Mouse (Mus musculus) thymus, postnatal 4 days (tissue): ENCODE data around the gene Stk24.

ENCODE experiments used
- DNase-seq: peaks from one replicate; pipeline ENCODE4 v3.0.0; 2021

The Stk24 gene

DNA sequence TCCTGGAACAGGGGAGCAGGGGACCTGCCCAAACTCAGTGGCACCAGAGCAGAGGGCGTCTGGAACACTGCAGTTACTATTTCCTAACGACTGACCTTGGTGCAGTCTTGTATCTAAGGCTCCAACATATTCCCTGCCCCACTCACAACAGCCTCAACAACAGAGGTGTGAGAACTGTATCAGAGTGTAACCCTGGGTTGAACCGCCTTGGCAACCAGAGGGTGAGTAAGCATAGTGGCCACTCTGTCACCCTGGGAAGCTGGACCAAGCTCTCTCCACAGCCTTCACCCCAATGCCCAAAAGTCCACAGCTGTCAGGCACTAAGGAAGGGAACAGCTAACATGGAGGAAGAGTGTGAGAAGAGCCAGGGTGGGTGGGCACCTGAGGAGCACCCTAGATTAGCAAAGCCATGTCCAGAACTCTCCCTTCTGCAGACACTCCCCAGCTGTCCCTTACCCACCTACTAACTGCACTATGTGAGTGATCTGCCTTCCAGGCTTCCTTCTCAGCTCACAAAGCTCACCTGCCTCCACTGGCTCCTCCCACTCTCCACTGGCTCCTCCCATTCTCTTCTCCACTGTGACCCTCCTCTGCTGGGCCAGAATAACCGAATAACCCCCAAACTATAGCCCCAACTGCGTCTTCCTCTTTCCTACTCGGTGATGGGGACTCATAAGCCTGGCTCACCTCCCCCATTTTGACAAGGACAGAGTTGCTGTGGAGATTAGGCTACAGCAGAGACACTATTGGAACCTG, 69.3 kb downstream of the Stk24 start:
- peak; percentile 26 for DNase-seq

DNA sequence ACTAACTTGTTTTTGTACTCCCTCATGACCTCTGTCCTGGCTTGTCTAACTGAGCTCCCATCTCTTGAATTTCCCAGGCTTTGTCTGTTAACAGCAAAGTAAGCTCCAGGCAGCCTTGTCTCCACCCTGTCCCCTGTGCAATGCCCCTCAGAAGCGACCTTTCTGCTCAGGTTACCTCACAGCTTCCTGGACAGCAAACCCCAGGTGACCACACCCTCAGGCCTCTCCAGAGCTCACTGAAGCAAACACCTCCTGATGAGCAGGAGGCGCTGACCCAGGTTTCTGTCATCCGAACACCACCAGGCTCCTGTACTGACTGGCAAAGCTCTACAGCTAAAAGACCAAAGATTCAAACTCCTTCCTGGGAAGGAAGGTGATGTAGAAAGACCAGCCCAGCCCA, 69.9 kb downstream of the Stk24 start:
- no peak for DNase-seq

DNA sequence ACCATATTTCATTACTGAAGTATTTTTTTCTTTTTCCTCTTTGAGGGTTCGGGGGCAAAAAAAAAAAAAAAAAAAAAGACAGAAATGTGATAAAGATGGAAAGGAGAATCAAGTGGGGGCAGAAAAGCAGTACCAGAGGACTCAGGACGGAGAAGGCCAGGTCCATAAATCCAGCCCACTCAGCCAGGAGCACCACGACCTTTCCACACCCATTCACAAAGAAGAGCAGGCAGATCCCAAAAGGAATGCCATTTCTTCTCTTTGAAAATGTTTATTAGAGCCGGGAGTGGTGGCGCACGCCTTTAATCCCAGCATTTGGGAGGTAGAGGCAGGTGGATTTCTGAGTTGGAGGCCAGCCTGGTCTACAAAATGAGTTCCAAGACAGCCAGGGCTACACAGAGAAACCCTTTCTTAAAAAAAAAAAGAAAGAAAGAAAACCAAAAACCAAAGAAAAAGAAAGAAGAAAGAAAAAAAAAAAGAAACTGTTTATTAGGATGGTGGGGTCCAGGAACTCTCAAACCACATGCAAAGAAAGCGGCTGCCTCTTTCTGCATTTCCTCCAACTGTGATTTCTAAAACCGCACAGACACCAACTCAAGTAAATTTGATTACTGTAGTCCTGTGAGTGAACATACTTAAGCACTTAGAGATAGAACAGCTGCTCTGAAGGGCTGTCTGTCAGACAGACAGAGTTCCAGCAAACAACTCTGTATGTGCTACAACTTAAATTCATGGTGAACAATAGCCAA, 74.3 kb downstream of the Stk24 start:
- no peak for DNase-seq

DNA sequence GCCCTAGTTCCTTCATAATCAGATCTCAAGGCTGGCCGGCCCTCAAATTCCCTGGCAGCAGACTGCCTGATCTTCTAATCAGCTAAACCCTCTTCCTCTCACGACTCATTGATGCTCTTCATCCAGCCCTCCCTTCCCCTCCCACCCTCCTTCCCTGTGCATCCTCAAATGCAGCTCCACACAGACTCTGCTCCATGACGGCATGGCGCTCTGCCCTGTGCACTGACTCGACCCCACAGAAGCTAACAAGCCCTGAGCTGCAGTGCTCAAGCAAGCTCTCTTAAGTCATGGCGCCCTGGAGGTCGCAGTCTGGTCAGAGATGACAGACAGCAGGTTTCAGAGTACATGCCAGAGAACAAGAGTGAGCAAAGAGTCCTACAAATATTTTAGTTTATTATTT, 75.3 kb downstream of the Stk24 start:
- DNase-seq, result no peak

DNA sequence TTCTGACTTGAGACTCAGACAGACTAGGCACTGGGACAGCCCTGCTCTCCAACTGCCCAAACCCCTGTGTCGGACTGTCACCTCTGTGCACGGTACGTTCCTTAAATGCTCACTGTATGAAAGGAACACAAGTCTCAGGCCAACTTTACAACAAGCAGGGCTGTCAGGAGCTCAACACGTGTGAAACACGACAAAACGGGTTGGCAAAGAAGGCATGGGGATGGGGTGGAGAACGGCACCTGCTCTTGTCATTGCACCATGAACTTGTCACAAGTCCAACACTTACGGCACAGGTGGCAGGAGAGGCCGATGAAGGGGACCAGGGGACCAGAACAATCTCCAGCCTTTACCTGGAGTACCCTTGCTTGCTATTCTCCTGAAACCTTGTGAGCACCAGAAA, 80.7 kb downstream of the Stk24 start:
- no peak for DNase-seq

DNA sequence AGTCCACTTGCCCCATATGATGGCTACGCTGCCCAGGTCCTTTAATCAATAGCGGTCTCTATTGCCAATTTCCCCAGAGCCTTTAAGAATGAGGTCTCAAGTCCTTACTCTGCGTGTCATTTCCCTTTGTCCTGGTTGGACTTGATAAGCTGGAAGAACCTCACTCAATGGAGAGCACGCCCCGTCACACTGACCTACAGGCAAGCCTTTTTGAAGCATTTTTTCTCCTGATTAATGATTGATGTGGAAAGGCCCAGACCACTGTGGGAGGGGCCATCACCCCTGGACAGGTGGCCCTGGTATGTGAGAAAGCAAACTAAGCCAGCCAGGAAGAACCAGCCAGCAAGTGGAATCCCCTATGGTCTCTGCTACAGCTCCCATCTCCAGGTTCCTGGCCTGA, 81.3 kb downstream of the Stk24 start:
- no peak for DNase-seq

DNA sequence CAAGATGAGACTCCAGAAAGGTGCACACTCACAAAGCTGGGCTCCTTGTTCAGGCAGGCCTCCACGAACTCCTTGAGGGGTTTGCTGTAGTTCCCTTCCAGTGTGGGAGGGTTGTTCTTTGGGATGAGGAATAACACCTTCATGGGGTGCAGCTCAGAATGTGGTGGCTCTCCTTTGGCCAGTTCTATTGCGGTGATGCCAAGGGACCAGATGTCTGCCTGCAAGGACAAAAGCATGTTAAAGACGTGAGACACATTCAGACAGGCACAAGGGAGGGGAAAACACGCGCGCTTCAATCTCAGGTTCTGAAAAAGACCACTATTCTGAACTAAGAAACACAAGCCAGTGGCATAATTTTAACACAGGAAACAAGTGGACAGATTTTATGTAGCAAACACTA, 82.7 kb downstream of the Stk24 start:
- no peak for DNase-seq

DNA sequence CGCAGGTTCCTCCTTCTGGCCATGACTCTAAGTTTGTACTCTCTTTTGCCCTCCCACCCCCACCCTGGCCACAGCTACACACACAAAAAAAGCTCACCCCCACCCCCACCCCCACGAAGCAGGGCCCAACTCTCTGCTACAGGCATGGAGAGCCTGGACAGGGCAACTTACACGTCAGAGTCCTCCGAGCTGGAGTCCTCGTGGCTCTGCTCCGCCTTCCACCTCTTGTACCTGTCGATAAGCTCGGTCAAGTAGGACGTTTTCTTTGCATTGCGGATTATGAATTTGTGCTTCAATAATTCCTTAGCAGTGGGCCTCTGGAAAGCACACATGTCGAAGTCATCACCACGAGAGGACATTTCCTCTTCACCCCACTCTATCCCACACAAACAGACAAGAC, 85.3 kb downstream of the Stk24 start:
- no peak for DNase-seq

DNA sequence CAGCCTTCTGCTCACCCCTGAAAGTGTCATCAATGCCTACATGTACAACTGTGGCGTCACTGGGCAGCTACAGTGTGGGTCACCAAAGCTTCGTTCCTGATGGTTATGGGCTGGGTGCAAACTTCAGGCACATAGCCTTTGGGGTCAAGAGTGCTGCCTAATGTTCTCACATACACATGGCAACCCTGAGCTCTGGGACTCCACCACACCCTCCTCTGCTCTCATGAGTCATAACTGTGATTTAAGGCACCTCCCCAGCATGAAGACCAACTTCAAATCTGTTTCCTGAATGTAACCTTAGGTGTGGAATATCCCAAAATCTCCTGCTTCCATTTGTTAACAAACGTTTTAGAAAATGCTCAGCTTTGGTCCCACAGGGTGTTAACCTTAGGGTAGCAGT, 87.4 kb downstream of the Stk24 start:
- DNase-seq, result no peak

DNA sequence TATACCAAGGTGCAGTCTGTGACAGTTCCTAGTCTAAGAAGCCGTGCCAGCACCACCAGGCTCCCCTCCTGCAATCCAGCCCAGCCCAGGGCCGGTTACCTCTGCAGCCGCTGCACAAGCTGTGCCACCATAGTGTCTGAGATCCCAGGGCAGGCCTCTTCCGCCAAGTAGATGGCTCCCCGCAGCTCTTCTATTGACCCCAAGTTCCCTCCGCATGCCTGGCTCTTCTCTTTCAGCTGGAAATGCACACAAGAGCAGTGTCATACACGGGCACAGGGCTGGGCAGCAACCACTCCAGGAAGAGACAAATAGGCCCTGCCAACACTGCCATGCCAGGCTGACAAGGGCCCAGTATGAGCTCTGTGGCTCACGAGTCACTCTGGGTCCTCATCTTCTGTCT, 87.9 kb downstream of the Stk24 start:
- no peak for DNase-seq

DNA sequence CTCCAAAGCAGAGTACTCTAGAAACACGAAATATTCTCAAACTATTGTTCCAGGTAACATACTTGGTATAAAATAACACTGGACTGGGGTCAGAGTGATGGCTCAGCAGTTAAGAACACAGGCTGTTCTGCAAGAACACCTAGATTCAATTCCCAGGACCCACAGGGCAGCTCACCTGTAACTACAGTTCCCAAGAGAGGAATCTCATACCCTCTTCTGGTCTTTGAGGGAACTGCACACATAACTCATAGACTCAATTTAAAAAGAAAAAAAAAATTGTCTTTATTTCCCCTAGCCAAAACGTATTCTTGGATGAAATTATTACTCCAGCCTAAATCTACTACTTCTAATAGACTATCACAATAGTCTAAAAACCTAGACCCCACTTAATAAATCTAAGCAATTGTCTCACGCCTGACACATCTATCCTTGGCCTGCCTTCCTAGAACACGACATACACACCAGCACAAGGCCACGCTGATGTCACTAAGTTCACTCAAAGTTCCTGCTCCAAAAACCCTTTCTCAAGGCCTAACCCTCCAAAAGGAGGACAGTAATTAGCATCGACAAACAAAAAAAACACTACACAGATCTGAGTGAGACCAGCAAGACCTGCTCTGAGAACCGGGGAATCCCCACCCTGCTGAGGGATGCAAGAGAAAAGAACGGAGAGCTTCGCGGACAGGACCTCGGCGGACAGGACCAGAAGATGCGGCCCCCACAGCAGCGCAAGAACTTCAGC, 94.3 kb downstream of the Stk24 start:
- DNase-seq, result no peak

DNA sequence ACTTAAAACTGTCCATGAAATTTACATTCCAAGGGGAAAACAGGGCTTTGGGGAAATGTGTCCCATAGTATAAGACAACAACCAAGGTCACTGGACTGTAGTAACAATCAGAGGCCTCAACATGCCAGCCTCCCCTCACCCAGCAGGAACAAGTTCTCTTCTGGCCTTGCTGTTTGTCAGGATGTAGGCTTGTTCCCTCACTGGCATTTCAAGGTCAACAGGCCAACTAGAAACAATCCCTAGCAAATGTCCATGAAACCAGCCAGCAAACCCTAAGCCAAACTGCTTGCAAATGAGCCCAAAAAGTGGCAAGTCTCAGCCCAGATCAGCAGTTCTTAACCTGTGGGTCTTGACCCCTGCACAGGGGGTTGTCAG, 98.5 kb downstream of the Stk24 start:
- DNase-seq, result no peak

DNA sequence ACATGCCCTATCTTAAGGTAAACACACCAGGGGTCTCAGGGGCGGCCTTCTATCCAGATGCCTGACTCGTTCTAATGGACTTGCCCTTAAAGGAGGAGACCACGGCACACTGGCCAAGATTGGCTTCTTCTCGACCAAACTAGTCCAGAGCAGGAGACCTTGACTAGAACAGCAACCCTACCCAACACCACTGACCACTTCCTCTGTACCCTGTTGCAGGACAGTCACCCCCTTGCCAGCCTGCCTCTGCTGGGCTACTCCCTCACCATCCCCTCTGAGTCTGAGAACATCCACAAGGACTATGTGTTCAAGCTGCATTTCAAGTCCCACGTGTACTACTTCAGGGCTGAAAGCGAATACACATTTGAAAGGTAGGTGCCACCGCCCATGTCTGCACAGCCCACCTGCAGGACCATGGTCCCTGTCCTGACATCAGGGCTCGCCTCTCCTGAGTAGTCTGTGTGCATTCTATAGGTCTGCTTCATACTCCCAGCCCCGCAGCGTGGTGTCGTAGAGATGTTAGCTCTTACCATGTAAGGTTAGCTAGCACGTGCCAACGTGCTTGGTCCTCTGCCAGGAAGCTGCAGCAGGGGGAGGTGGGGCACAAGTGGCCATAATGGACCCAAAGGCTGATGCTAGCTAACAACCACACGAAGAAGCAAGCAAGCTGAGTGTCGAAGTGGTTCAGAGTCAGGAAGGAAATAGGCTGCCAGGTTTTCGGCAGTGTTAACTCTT, 99.0 kb downstream of the Stk24 start:
- DNase-seq, result no peak

DNA sequence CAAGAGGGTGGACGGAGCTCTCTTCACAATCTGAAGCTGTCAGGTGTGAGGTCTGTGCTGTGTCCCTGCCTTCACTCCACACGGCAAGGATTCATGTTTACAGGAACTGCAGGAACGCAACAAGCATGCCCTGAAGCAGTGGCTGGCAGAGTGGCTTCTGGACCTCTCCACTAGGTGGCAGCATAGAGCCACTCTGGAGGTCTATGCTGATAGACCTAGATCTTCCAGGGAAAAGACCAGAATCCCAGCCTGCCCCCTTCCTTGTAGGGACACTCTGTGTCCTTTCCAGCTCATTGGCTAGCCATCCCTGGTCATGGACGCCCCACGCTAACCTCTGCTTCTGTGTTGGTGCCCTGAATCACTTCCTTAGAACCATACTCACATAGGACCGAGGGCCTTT, 100.7 kb downstream of the Stk24 start:
- DNase-seq, result peak; percentile 87

DNA sequence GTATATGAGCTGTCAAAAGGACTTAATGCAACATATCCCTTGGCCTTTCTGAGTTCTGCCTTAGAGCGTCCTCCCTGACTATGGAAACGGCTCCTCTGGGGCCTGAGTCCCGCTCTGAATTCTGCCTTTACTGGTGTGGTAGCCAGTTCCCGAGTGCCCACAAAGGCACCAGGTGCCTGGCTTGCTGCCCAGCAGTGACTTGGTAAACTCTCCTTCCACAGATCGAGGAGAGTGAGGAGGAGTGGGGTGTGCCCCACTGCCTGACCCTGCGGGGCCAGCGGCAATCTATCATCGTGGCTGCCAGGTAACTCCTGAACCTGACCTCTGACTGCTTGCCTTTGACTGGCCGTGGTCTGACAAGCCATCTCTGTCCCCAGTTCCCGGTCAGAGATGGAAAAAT, 103.8 kb downstream of the Stk24 start:
- no peak for DNase-seq

DNA sequence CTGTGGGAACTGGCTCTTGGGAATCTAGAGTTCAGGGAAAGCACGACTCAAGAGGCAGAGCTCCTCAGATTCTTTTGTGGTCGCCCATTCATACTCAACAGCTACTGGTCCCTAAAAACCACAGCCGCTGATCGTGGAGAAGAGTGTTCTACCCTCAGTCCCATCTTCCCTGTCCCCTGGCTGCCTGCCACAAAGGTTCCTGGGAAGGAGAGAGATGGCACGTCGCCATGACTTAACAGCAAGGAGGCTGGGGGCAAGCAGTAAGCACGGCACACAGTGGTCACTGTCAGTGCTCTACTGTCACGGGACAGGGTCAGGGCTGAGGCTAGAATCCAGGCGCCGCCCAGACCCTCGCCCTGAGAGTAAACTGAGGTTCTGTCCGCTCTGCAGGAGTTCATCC, 104.8 kb downstream of the Stk24 start:
- DNase-seq, result no peak

DNA sequence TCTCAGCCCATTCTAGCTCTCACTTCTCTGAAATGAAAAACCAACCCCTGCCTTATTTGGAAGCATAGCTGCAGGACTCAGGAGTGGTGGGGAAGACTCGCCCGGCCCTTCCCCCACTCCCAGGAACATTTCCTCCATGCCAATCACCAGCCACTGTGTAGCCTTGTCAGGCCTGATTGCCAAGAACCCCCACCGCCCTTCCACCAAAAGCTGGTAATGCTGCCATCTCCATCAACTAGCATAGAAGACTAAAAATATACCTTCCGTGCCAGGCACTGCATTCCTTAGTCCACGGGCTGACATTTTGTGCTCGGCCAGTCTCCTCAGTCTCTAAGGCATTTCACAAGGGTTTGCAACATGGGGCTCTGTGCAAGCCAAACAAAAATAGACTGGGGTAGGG, 109.3 kb downstream of the Stk24 start:
- DNase-seq, result no peak

DNA sequence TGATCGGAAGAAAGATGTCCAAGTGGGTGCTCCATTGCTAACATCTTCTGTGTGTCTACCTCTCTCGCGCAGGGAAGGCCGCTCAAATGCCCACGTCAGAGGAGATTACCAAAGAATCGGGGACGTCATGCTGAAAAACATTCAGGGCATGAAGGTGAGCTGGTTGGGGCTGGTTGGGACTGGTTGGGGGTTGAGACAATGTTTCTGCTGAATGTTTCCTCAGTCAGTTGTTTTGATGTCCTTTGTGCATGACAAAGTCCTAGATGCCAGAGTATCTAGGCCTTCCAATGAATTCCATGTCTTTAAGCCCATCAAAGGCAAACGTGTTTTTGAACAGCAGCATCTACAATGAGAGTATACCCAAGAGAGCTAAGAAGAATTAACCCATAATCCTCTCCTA, 112.0 kb downstream of the Stk24 start:
- DNase-seq, result no peak

DNA sequence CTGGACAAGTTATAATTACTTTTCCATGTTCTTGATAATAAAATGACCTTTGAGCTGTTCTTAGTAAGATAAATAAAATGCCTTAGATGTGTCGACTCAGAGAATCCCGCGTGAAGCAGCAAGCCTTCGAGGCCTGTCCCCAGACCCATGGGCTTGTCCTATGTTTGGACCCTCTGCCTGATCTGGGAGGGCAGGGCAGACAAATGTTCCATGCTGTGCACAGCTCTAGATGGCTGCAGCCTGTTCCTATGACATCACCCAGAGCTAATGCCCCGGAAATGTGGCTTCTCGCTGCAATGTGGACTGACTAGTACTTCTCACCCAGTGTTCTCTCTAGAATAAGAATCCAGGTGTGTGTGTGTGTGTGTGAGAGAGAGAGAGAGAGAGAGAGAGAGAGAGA, 115.4 kb downstream of the Stk24 start:
- DNase-seq, result no peak

DNA sequence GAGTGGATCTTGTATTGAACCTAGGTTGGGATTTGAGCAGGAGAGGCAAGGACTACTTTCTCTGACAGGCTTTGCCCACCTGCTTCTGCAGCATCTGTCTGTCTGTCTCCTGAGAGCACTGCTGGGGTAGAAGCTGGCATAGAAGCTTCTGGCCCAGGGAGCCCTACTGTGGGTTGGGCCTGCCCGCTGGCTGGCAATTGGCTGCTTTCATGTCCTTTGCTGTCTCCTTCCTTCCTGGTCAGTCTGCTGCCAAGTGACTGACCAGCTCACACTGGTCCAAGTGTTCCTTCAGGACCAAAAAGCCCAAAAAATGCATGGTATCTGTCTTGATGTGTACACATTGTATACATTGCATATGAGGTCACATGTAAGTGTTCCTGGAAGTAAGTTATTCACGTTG, 115.9 kb downstream of the Stk24 start:
- no peak for DNase-seq

DNA sequence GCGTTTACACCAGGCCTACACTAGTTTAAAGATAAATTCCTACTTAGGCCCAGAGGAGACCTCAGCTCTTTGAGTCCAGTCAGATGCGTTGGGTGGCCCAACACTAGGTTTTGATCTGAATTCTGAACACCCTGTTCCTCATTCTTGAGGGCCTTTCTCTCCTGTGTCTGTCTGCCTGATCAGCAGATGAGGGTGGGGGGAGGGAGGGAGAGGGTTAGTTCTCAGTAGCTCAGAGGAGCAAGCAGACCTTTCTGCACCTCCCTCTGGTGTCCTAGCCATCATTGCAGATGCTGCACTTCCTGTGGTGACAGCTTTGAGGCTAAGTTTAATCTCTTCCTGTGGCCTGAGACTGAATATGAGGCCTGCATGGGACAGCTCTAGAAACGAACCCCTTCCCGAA, 117.2 kb downstream of the Stk24 start:
- no peak for DNase-seq

DNA sequence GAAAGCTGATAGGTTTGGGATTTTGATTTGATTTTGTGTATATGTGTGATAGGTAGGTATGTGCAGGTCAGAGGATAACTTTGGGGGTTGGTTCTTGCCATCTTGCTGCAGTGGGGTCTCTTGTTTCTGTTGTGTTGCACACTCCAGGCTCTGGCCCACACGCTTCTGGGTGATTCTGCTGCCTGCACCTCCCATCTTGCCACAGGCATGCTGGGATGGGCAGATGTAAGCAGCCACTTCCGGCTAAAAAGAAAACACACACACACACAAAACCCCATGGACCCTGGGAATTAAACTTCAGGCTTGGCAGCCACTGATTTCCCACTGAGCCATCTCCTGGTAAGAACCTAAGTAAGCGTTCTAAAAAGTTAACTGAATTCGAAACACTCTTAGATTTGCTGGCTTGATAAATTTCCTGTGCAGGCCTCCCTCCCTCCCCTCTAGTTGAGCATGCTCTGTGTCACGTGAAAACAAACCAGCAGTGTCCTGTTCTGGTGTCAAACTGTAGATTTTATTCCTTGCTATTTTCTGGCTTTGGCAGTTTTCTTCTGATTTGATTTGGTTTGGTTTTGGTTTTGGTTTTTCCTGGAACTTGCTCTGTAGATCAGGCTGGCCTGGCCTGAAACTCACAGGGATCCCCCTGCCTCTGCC, 118.5 kb downstream of the Stk24 start:
- no peak for DNase-seq

DNA sequence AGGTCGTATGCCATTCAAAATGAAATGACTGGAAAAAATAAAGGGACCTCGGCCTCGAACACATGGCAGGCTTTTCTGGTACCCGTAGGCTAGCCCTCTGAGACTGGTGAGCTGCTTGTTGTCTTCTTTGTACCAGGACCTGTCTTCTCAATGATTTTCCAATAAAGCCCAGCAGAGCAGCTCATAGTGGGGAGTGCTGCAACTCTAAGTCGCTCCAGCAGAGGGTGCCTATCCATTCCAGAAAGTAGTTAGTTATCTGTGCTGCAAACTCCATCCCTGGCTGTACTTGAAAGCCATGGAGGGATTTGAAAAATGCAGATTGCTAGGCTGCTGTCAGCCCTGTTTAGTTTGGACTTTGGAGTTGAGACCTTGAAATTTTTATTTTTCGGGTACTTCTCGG, 120.0 kb downstream of the Stk24 start:
- DNase-seq, result peak; percentile 69
